Mouse (Mus musculus) monocyte, adult 59 days (primary cell): ENCODE data around the gene Zcchc24. TPM values are rescaled to one million over a fixed set of nuclear protein-coding genes. Genes with fewer than 3 reads are reported as not detected.

ENCODE experiments used
- total RNA-seq, 2 experiments: library from RNA; stranded (reverse); gene quantifications; one replicate each; pipeline ENCODE4 v1.2.4; 2023

Zcchc24 gene
- 10 to 100 TPM; 36.3 to 37.7 TPM for total RNA-seq

DNA sequence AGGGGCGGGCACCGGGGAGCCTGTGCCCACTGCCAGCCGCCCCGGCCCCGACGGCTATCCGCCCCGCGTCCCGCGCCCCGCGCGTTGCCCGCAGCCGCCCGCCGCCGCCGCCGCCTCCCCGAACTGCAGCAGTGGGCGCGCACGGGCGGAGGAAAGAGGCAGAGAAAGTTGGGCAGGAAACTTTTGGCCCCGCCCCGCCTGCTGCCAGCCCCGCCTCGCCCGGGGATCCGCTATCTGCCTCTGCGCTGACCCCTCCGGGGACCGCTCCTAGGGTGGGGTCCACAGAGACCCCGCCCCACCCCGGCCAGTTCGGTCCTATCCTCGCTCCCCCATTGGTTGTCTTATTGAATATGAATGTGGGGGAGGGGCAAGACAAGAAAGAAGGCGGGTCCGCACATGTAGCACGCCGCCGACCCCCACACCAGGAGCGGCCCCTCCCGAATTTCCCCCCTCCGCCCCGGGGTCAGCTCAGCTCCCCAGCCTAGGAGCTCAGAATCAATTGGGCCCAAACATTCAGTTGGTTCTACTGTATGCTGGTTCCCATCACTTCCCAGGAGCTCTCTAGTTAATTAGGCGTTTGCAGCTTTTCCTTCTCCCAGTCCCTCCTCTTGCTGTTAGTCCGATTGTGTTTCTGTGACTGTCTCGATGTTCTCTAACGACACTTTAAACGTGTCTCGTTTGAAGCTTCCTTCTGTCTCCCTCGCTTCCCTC, at the start of gene Zcchc24:
Zcchc24 (minus strand) TSS at position 125 of the 711 bp plus-strand sequence.

DNA sequence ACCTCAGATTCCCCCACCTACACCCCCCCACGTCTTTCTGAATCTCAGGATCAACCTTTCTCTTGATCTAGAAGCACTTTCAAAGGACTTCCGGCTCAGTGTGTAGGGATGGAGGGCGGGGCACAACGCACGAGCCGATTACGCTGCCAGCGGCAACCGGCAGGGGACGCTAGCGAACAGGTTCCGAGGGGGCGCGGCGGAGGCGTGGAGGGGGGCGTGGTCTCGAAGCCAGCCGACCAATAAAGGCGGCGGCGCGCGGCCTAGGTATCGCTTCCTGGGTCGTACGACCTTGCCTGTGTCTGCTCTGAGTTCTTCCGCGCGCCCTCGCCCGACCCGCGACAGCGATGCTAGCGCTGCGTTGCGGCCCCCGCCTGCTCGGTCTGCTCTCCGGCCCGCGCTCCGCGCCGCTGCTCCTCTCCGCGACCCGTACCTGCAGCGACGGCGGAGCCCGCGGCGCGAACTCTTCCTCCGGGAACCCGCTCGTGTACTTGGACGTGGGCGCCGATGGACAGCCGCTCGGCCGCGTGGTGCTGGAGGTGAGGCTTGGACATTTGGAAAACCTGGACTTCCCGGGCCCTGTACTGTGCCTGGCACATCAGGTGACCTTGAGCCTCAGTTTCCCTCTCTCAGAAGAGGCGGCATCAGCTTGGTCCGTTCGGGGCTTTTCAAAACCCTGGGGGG, 74.8 kb downstream of the Zcchc24 start, which contains the start of gene Ppif:
Ppif (plus strand) TSS at position 267 of the 681 bp plus-strand sequence.

Other genes starting within 250 kb of the Zcchc24 start
- 10 to 100 TPM; 16.0 to 16.4 TPM for gene Ppif, start 74.9 kb downstream of the Zcchc24 start, total RNA-seq
- gene Anxa11, start 73.1 kb upstream of the Zcchc24 start, total RNA-seq: 100 to 1,000 TPM; 104 to 106 TPM
- not detected for gene Plac9a, start 134.1 kb upstream of the Zcchc24 start, total RNA-seq
- gene Tmem254a, start 158.6 kb upstream of the Zcchc24 start, total RNA-seq: 1 to 10 TPM in 1 of 2 experiments, under 1 TPM in 1; 0.55 to 1.2 TPM
- gene Cphx1, start 169.3 kb upstream of the Zcchc24 start, total RNA-seq: not detected
- gene Duxbl1, start 209.5 kb upstream of the Zcchc24 start, total RNA-seq: not detected